Mouse (Mus musculus) CH12.LX (cell line): ENCODE data around the gene Zfp184. TPM values are rescaled to one million over a fixed set of nuclear protein-coding genes. Genes with fewer than 3 reads are reported as not detected.

Source experiments
- DNase-seq: peaks from one replicate; pipeline ENCODE4 v3.0.0-alpha.2; 2013; ENCODE audit errors: extremely low read depth
- H3K27ac ChIP-seq: 2 replicates; pipeline ENCODE4 v1.5.1; 2012; ENCODE audit warnings: low read depth, mild to moderate bottlenecking, control low read depth, moderate library complexity; ENCODE audit not compliant: insufficient read depth
- H3K27me3 ChIP-seq: replicated peaks from 2 replicates; pipeline ENCODE3; 2012; ENCODE audit warnings: inconsistent platforms
- H3K36me3 ChIP-seq, 2 experiments: replicated peaks in 1 of 2; 2 replicates each; pipeline versions ENCODE3 to v1.6.1; 2012; ENCODE audit warnings: inconsistent platforms in 1 of 2, low read length in 1 of 2, mild to moderate bottlenecking in 1 of 2, mixed read lengths in 1 of 2, moderate library complexity in 1 of 2; ENCODE audit not compliant: control insufficient read depth in 1 of 2, insufficient read depth in 1 of 2
- H3K4me1 ChIP-seq, 2 experiments: 2 replicates each; pipeline ENCODE4 v1.6.1; 2012; ENCODE audit warnings: inconsistent platforms in 1 of 2, moderate library complexity in 1 of 2; ENCODE audit not compliant: insufficient read depth in 2 of 2, control insufficient read depth in 1 of 2
- H3K4me2 ChIP-seq: 2 replicates; pipeline ENCODE4 v1.6.1; 2012; ENCODE audit warnings: low read depth, mild to moderate bottlenecking, control low read depth; ENCODE audit not compliant: poor library complexity, insufficient read depth, severe bottlenecking
- H3K4me3 ChIP-seq, 3 experiments: fragments of 150-350 bp in 1 of 3; sonication (generic) in 1 of 3; replicated peaks in 1 of 3; 2 replicates each; pipeline versions ENCODE3 to v1.5.1; 2011 to 2012; ENCODE audit warnings: low read depth in 2 of 3, low read length in 2 of 3, mild to moderate bottlenecking in 2 of 3, moderate library complexity in 2 of 3, control low read depth in 1 of 3, improper control_type of control experiment in 1 of 3, inconsistent platforms in 1 of 3, mixed read lengths in 1 of 3; ENCODE audit not compliant: poor library complexity in 1 of 3
- H3K79me2 ChIP-seq: replicated peaks from 2 replicates; pipeline ENCODE4 v1.6.1; 2012; ENCODE audit warnings: mild to moderate bottlenecking, moderate library complexity; ENCODE audit not compliant: control insufficient read depth, poor library complexity, insufficient read depth, severe bottlenecking; ENCODE audit errors: extremely low read depth
- H3K9ac ChIP-seq: 2 replicates; pipeline ENCODE4 v1.6.1; 2012; ENCODE audit warnings: low read depth, mild to moderate bottlenecking, control low read depth, moderate library complexity; ENCODE audit not compliant: insufficient read depth
- H3K9me3 ChIP-seq: replicated peaks from 2 replicates; pipeline ENCODE3; 2012; ENCODE audit warnings: low read length, inconsistent platforms, mixed read lengths
- BHLHE40 ChIP-seq: IDR thresholded peaks from 2 replicates; pipeline ENCODE4 v1.6.1; 2011; ENCODE audit warnings: mild to moderate bottlenecking, low read depth, low read length, improper control_type of control experiment
- CHD1 ChIP-seq: IDR thresholded peaks from 2 replicates; pipeline ENCODE4 v1.6.1; 2012; ENCODE audit warnings: low read depth, low read length, improper control_type of control experiment, inconsistent platforms
- CTCF ChIP-seq, 2 experiments: IDR thresholded peaks in 1 of 2; conservative IDR thresholded peaks in 1 of 2; 2 replicates each; pipeline ENCODE4 v1.5.1; 2011 to 2012; ENCODE audit warnings: low read depth in 2 of 2, low read length in 2 of 2, improper control_type of control experiment in 1 of 2, inconsistent platforms in 1 of 2, mild to moderate bottlenecking in 1 of 2, moderate library complexity in 1 of 2
- E2F4 ChIP-seq: IDR thresholded peaks from 2 replicates; pipeline ENCODE4 v1.6.1; 2011; ENCODE audit warnings: low read depth, low read length, improper control_type of control experiment; ENCODE audit not compliant: insufficient replicate concordance
- ELF1 ChIP-seq: IDR thresholded peaks from 2 replicates; pipeline ENCODE4 v1.6.1; 2014; ENCODE audit warnings: low read depth, mild to moderate bottlenecking, inconsistent platforms, low read length, improper control_type of control experiment
- EP300 ChIP-seq: IDR thresholded peaks from 2 replicates; pipeline ENCODE4 v1.6.1; 2011; ENCODE audit warnings: low read length, improper control_type of control experiment
- ETS1 ChIP-seq: conservative IDR thresholded peaks from 2 replicates; pipeline ENCODE4 v1.6.1; 2012; ENCODE audit warnings: low read depth, mild to moderate bottlenecking, inconsistent platforms, low read length, improper control_type of control experiment, moderate library complexity
- IRF4 ChIP-seq: IDR thresholded peaks from 2 replicates; pipeline ENCODE4 v1.6.1; 2014; ENCODE audit warnings: low read depth, mild to moderate bottlenecking, inconsistent platforms, low read length, improper control_type of control experiment
- JUND ChIP-seq: conservative IDR thresholded peaks from 2 replicates; pipeline ENCODE4 v1.6.1; 2011; ENCODE audit warnings: low read depth, low read length, improper control_type of control experiment
- MAX ChIP-seq: IDR thresholded peaks from 2 replicates; pipeline ENCODE4 v1.6.1; 2011; ENCODE audit warnings: low read length, improper control_type of control experiment
- MEF2A ChIP-seq: IDR thresholded peaks from 2 replicates; pipeline ENCODE4 v1.6.1; 2014; ENCODE audit warnings: low read depth, mild to moderate bottlenecking, inconsistent platforms, low read length, improper control_type of control experiment, borderline replicate concordance
- MYC ChIP-seq: IDR thresholded peaks from 2 replicates; pipeline ENCODE4 v1.6.1; 2011; ENCODE audit warnings: low read depth, mild to moderate bottlenecking, improper control_type of control experiment, low read length
- NELFE ChIP-seq: IDR thresholded peaks from 2 replicates; pipeline ENCODE4 v1.6.1; 2011; ENCODE audit warnings: low read depth, low read length, improper control_type of control experiment
- RAD21 ChIP-seq: IDR thresholded peaks from 2 replicates; pipeline ENCODE4 v1.6.1; 2011; ENCODE audit warnings: low read depth, mild to moderate bottlenecking, low read length, improper control_type of control experiment, moderate library complexity
- RCOR1 ChIP-seq: conservative IDR thresholded peaks from 2 replicates; pipeline ENCODE4 v1.6.1; 2012; ENCODE audit warnings: low read depth, mild to moderate bottlenecking, inconsistent platforms, low read length, improper control_type of control experiment
- SMC3 ChIP-seq: IDR thresholded peaks from 2 replicates; pipeline ENCODE4 v1.6.1; 2011; ENCODE audit warnings: low read depth, low read length, improper control_type of control experiment
- TBP ChIP-seq: conservative IDR thresholded peaks from 2 replicates; pipeline ENCODE4 v1.6.1; 2011; ENCODE audit warnings: low read depth, low read length, improper control_type of control experiment
- TCF12 ChIP-seq: IDR thresholded peaks from 2 replicates; pipeline ENCODE4 v1.6.1; 2014; ENCODE audit warnings: low read depth, mild to moderate bottlenecking, inconsistent platforms, low read length, improper control_type of control experiment
- ZC3H11A ChIP-seq: IDR thresholded peaks from 2 replicates; pipeline ENCODE4 v1.6.1; 2012; ENCODE audit warnings: low read depth, mild to moderate bottlenecking, inconsistent platforms, low read length, improper control_type of control experiment
- ZNF384 ChIP-seq: IDR thresholded peaks from 2 replicates; pipeline ENCODE4 v1.6.1; 2012; ENCODE audit warnings: low read depth, low read length, improper control_type of control experiment, inconsistent platforms
- dilution Hi-C: fragments of 300-500 bp; cut with MboI; formaldehyde crosslinking; loops from 2 replicates; pipeline ENCODE4 v1.14.3; 2020; ENCODE audit warnings: low sequenced_read_pairs; ENCODE audit not compliant: extremely low pct_unique_long_range_greater_than_20kb, extremely low pct_ligation_motif_present
- in situ Hi-C: fragments of 300-500 bp; cut with MboI; formaldehyde crosslinking; loops from 3 replicates; pipeline ENCODE4 v1.14.3; 2019; ENCODE audit warnings: low sequenced_read_pairs, low pct_ligation_motif_present, low pct_unique_long_range_greater_than_20kb, mixed read lengths
- polyA plus RNA-seq: library from polyadenylated mRNA; unstranded; fragments of >175 nt; gene quantifications from 2 replicates; pipeline ENCODE4 v1.2.1, GENCODE M21; 2012; ENCODE audit warnings: low read depth; ENCODE audit not compliant: insufficient read length
- total RNA-seq, 2 experiments: library from RNA; depleted of rRNA; stranded (reverse); fragments of 300-350 nt in 1 of 2; fragments of >200 nt in 1 of 2; gene quantifications; 2 replicates each; pipeline ENCODE4 v1.2.3; 2012 to 2014

The Zfp184 gene
- total and polyA plus RNA-seq, 3 experiments: 0.79 to 3.1 (median 2.0) TPM

GRCm38 (mm10) chr13:21974221-21974725, 29.4 kb downstream of the Zfp184 start:
- peak overlapping the region; percentile 66 to 87 (median 80) for H3K4me3 ChIP-seq
- H3K4me2 ChIP-seq: peak overlapping the region; percentile 81
- H3K36me3 ChIP-seq: no peaks in the 10 kb centered on the region
- TF ChIP-seq TBP: peak; percentile 49; the same call in 1 of the 2 replicates
- no peak for TF ChIP-seq CHD1
- TF ChIP-seq NELFE: 0 out of 2 replicates have a peak, but pooled peaks have one; percentile 64
- TF ChIP-seq ZC3H11A: peak; percentile 43; the same call in 1 of the 2 replicates
- peak; percentile 12; the same call in 1 of the 2 replicates for TF ChIP-seq BHLHE40
- peak; percentile 4; the same call in 1 of the 2 replicates for TF ChIP-seq IRF4
- peak; percentile 54; the same call in 1 of the 2 replicates for TF ChIP-seq ZNF384
- peak; percentile 93 for TF ChIP-seq SMC3
- TF ChIP-seq JUND: no peak
- TF ChIP-seq RAD21: peak; percentile 88
- peak; percentile 21; the same call in 1 of the 2 replicates for TF ChIP-seq ETS1
- 0 out of 2 replicates have a peak, but pooled peaks have one; percentile 61 for TF ChIP-seq E2F4
- TF ChIP-seq RCOR1: no peak
- peak; percentile 45; the same call in 1 of the 2 replicates for TF ChIP-seq MAX
- no peak for TF ChIP-seq EP300
- peak; percentile 21; the same call in 1 of the 2 replicates for TF ChIP-seq TCF12
- peak; percentile 79; the same call in 1 of the 2 replicates for TF ChIP-seq MYC
- peak; percentile 31 to 95 for TF ChIP-seq CTCF (conservative IDR thresholded peaks at IDR 0.05 in 1 of 2, IDR thresholded peaks at IDR 0.05 in 1 of 2; ENCODE audit: low read depth in 2 of 2, low read length in 2 of 2)
- TF ChIP-seq MEF2A: no peak
- TF ChIP-seq ELF1: peak; percentile 79
- H3K27ac ChIP-seq: peak overlapping the region; percentile 45; the same call in 1 of the 2 replicates
- in situ Hi-C loops (no loop called here), dilution Hi-C loops (no loop called here)
- H3K27me3 ChIP-seq: peaks cover 2% of the 10 kb centered on the region
- H3K9ac ChIP-seq: peak overlapping the region; percentile 100
- peak; percentile 91 for DNase-seq
- no peaks in the 10 kb centered on the region for H3K9me3 ChIP-seq
- H3K4me1 ChIP-seq: peaks cover 0 to 13% of the 10 kb centered on the region in 2 experiments; a peak in 2 of 4 replicates
- H3K79me2 ChIP-seq: no peaks in the 10 kb centered on the region
